In the genomic region with DNA sequence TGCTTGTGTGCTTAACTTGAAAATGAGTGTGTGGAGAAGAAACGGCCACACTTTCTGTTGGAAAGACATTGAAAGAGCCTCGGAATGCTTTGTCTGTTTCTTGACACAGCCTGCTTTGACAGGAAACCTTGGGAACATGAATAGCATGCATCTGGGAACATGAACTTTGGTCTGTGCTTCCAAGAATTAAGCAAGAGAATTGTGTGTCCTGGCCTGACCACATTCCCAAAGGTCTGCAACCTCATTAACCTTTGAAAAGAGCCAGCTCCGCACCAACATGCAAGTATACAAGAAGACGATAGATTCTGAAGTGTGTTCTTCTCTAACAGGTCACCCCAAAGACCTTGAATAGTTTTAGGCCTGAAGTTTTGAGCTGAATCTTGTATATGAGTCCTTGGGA, we compare ENCODE assay signal across 11 mouse cellular contexts.
"Had no signal": no experiment of that assay in that cellular context is flagged by ENCODE, and none has a peak within 500 bp of the region (broad histone marks: within the 10 kb centered on the region; RNA-seq: fewer than 3 reads in every experiment).

No protein-coding gene starts in this region.

- H3K9ac ChIP-seq: liver, embryonic 12.5 days; lung, embryonic 15.5 days; midbrain, embryonic 13.5 days; neural tube, embryonic 15.5 days had no signal

- H3K4me2 ChIP-seq: liver, embryonic 12.5 days; lung, embryonic 15.5 days; midbrain, embryonic 13.5 days; neural tube, embryonic 15.5 days had no signal

- H3K4me3 ChIP-seq: left cerebral cortex, adult 2 months; limb, embryonic 10.5 days; liver, embryonic 12.5 days; lung, embryonic 15.5 days; midbrain, embryonic 13.5 days; myocyte; neural tube, embryonic 15.5 days had no signal

- H3K27ac ChIP-seq: left cerebral cortex, adult 2 months; limb, embryonic 10.5 days; liver, embryonic 12.5 days; lung, embryonic 15.5 days; midbrain, embryonic 13.5 days; neural tube, embryonic 15.5 days had no signal

- H3K9me3 ChIP-seq: limb, embryonic 10.5 days; liver, embryonic 12.5 days; lung, embryonic 15.5 days; midbrain, embryonic 13.5 days; neural tube, embryonic 15.5 days had no signal

- H3K27me3 ChIP-seq: liver, embryonic 12.5 days; lung, embryonic 15.5 days; midbrain, embryonic 13.5 days; neural tube, embryonic 15.5 days had no signal

- H3K36me3 ChIP-seq: limb, embryonic 10.5 days; liver, embryonic 12.5 days; lung, embryonic 15.5 days; midbrain, embryonic 13.5 days; neural tube, embryonic 15.5 days had no signal

- ATAC-seq: intestine, embryonic 16.5 days; liver, embryonic 12.5 days; midbrain, embryonic 13.5 days had no signal

- DNase-seq: lung, postnatal 14 days; right cerebral cortex, postnatal 14 days; thymus, postnatal 36 days had no signal

- H3K4me1 ChIP-seq: limb, embryonic 10.5 days; liver, embryonic 12.5 days; lung, embryonic 15.5 days; midbrain, embryonic 13.5 days; neural tube, embryonic 15.5 days had no signal
